Mouse (Mus musculus): ENCODE measurements around the gene Spaca6.

GRCm38 (mm10) chr17:17829052-17829785 is 2.3 kb downstream of the Spaca6 start:
- TF ChIP-seq CTCF (IDR thresholded peaks at IDR 0.05) (no peak), EP300 (IDR thresholded peaks at IDR 0.05; ENCODE audit: insufficient read depth, low read depth, low read length) (no peak)

Measured in heart, adult 2 months (tissue).